Mouse (Mus musculus) heart, embryonic 13.5 days (tissue): ENCODE measurements around the gene Fryl. TPM values are rescaled to one million over a fixed set of nuclear protein-coding genes. Genes with fewer than 3 reads are reported as not detected.
"Not testable (repeated sequence)": the region's sequence is repeated elsewhere in the genome, so short reads cannot be mapped to it uniquely, and the experiment has no call there.

ENCODE experiments used
- ATAC-seq: fragments of 200-750 bp; cut with Nextera tagmentation; 2 replicates; pipeline ENCODE4 v1.8.0; 2017; ENCODE audit warnings: moderate TSS enrichment; ENCODE audit not compliant: insufficient number of reproducible peaks, low FRiP score, low TSS enrichment; ENCODE audit errors: extremely low read depth
- H3K27ac ChIP-seq: fragments of 300-500 bp; sonication (generic); replicated peaks from 2 replicates; pipeline ENCODE4 v1.5.1; 2015; ENCODE audit warnings: moderate library complexity, mild to moderate bottlenecking, inconsistent platforms
- H3K27me3 ChIP-seq: fragments of 300-500 bp; sonication (generic); replicated peaks from 2 replicates; pipeline ENCODE4 v1.6.1; 2015; ENCODE audit warnings: mild to moderate bottlenecking, inconsistent platforms
- H3K36me3 ChIP-seq: fragments of 300-500 bp; sonication (generic); 2 replicates; pipeline ENCODE4 v1.6.1; 2015; ENCODE audit warnings: mild to moderate bottlenecking, inconsistent platforms
- H3K4me1 ChIP-seq: fragments of 300-500 bp; sonication (generic); 2 replicates; pipeline ENCODE4 v1.6.1; 2015; ENCODE audit warnings: inconsistent platforms
- H3K4me2 ChIP-seq: fragments of 300-500 bp; sonication (generic); 2 replicates; pipeline ENCODE4 v1.6.1; 2015; ENCODE audit warnings: inconsistent platforms, mild to moderate bottlenecking, moderate library complexity
- H3K4me3 ChIP-seq: fragments of 300-500 bp; sonication (generic); 2 replicates; pipeline ENCODE4 v1.5.1; 2015; ENCODE audit warnings: moderate library complexity, mild to moderate bottlenecking, inconsistent platforms
- H3K9ac ChIP-seq: fragments of 300-500 bp; sonication (generic); 2 replicates; pipeline ENCODE4 v1.6.1; 2015; ENCODE audit warnings: inconsistent platforms, mild to moderate bottlenecking, moderate library complexity
- H3K9me3 ChIP-seq: fragments of 300-500 bp; sonication (generic); 2 replicates; pipeline ENCODE4 v1.6.1; 2016; ENCODE audit warnings: inconsistent platforms
- WGBS: fragments of 180-500 bp; shearing (Covaris S2); methylation state at CpG from one replicate; pipeline ENCODE4 v1.1.7; 2015; ENCODE audit warnings: mixed read lengths; 5-methylcytosine and 5-hydroxymethylcytosine counted together
- polyA plus RNA-seq: library from polyadenylated mRNA; unstranded; fragments of >200 nt; fragmentation: Nextera tagmentation; extraction: Ambion mirVana; gene quantifications from 2 replicates; pipeline ENCODE4 v1.2.1, GENCODE M21; 2015

Fryl gene
- polyA plus RNA-seq, 1 experiment from 2014 or later = 27.3 TPM

GRCm38 (mm10) chr5:73004046-73004445 is 252.4 kb downstream of the Fryl start:
- Histone ChIP-seq H3K4me3 (no peak overlapping the region), H3K36me3 (no peaks in the 10 kb centered on the region), H3K9ac (no peak overlapping the region), H3K9me3 (no peaks in the 10 kb centered on the region), H3K4me1 (peaks cover 7% of the 10 kb centered on the region), H3K27ac (no peak overlapping the region), H3K4me2 (no peak overlapping the region), H3K27me3 (peaks cover 46% of the 10 kb centered on the region)
- 85% methylated on average over 5 of the region's 5 CpGs for WGBS
- no peak for ATAC-seq

GRCm38 (mm10) chr5:72998546-72998945 is 257.9 kb downstream of the Fryl start:
- H3K9me3 ChIP-seq, H3K27ac ChIP-seq, H3K27me3 ChIP-seq, H3K4me2 ChIP-seq, ATAC-seq, H3K4me3 ChIP-seq, H3K36me3 ChIP-seq, H3K4me1 ChIP-seq, H3K9ac ChIP-seq: not testable (repeated sequence)
- 65% methylated on average over 1 of the region's 1 CpGs for WGBS

- WGBS = 30% methylated on average over 10 of the region's 10 CpGs
- Histone ChIP-seq H3K9ac (no peak overlapping the region), H3K4me1 (peaks cover 2% of the 10 kb centered on the region), H3K9me3 (no peaks in the 10 kb centered on the region), H3K27ac (no peak overlapping the region), H3K4me3 (no peak overlapping the region), H3K27me3 (no peaks in the 10 kb centered on the region), H3K4me2 (peak overlapping the region; percentile 9; the same call in 1 of the 2 replicates), H3K36me3 (no peaks in the 10 kb centered on the region)
- ATAC-seq = no peak
Observed at GRCm38 (mm10) chr5:72995379-72995778, 261.0 kb downstream of the Fryl start.

GRCm38 (mm10) chr5:72994928-72995327 is 261.5 kb downstream of the Fryl start:
- Histone ChIP-seq H3K4me2 (no peak overlapping the region), H3K36me3 (no peaks in the 10 kb centered on the region), H3K4me3 (no peak overlapping the region), H3K9me3 (no peaks in the 10 kb centered on the region), H3K27me3 (no peaks in the 10 kb centered on the region), H3K9ac (no peak overlapping the region), H3K4me1 (peaks cover 6% of the 10 kb centered on the region), H3K27ac (no peak overlapping the region)
- ATAC-seq = no peak
- WGBS = 71% methylated on average over 2 of the region's 2 CpGs

- no peaks in the 10 kb centered on the region for H3K27me3 ChIP-seq
- ATAC-seq = no peak
- WGBS = 71% methylated on average over 8 of the region's 8 CpGs
- H3K9ac ChIP-seq = no peak overlapping the region
- no peak overlapping the region for H3K4me3 ChIP-seq
- no peak overlapping the region for H3K27ac ChIP-seq
- peaks cover 9% of the 10 kb centered on the region for H3K4me1 ChIP-seq
- H3K4me2 ChIP-seq = no peak overlapping the region
- no peaks in the 10 kb centered on the region for H3K36me3 ChIP-seq
- H3K9me3 ChIP-seq = no peaks in the 10 kb centered on the region
Observed at GRCm38 (mm10) chr5:72994424-72994823, 262.0 kb downstream of the Fryl start.

GRCm38 (mm10) chr5:72992474-72992873 is 263.9 kb downstream of the Fryl start:
- H3K9ac ChIP-seq = no peak overlapping the region
- no peaks in the 10 kb centered on the region for H3K36me3 ChIP-seq
- H3K4me3 ChIP-seq = no peak overlapping the region
- no peak overlapping the region for H3K4me2 ChIP-seq
- 78% methylated on average over 1 of the region's 1 CpGs for WGBS
- no peak overlapping the region for H3K27ac ChIP-seq
- H3K4me1 ChIP-seq = peaks cover 9% of the 10 kb centered on the region
- no peaks in the 10 kb centered on the region for H3K9me3 ChIP-seq
- no peak for ATAC-seq
- H3K27me3 ChIP-seq = no peaks in the 10 kb centered on the region

- Histone ChIP-seq H3K4me3 (no peak overlapping the region), H3K4me1 (peaks cover 16% of the 10 kb centered on the region), H3K4me2 (no peak overlapping the region), H3K9ac (no peak overlapping the region), H3K27me3 (no peaks in the 10 kb centered on the region), H3K36me3 (no peaks in the 10 kb centered on the region), H3K27ac (no peak overlapping the region), H3K9me3 (no peaks in the 10 kb centered on the region)
- 70% methylated on average over 8 of the region's 8 CpGs for WGBS
- ATAC-seq = no peak
Observed at GRCm38 (mm10) chr5:72989756-72990155, 266.7 kb downstream of the Fryl start.

- Histone ChIP-seq H3K4me2 (no peak overlapping the region), H3K4me1 (peaks cover 16% of the 10 kb centered on the region), H3K4me3 (no peak overlapping the region), H3K27me3 (no peaks in the 10 kb centered on the region), H3K9ac (no peak overlapping the region), H3K27ac (no peak overlapping the region), H3K36me3 (no peaks in the 10 kb centered on the region), H3K9me3 (no peaks in the 10 kb centered on the region)
- 77% methylated on average over 7 of the region's 7 CpGs for WGBS
- no peak for ATAC-seq
Observed at GRCm38 (mm10) chr5:72987786-72988185, 268.6 kb downstream of the Fryl start.

- ATAC-seq = no peak
- no peak overlapping the region for H3K4me2 ChIP-seq
- H3K27ac ChIP-seq = no peak overlapping the region
- no peak overlapping the region for H3K9ac ChIP-seq
- H3K27me3 ChIP-seq = no peaks in the 10 kb centered on the region
- no peak overlapping the region for H3K4me3 ChIP-seq
- 4% methylated on average over 2 of the region's 2 CpGs for WGBS
- no peaks in the 10 kb centered on the region for H3K9me3 ChIP-seq
- H3K36me3 ChIP-seq = peaks cover 23% of the 10 kb centered on the region
- H3K4me1 ChIP-seq = peaks cover 7% of the 10 kb centered on the region
Observed at GRCm38 (mm10) chr5:72984091-72984490, 272.3 kb downstream of the Fryl start.

- Histone ChIP-seq H3K4me1 (peaks cover 11% of the 10 kb centered on the region), H3K9ac (no peak overlapping the region), H3K36me3 (peaks cover 81% of the 10 kb centered on the region), H3K9me3 (no peaks in the 10 kb centered on the region), H3K27me3 (no peaks in the 10 kb centered on the region), H3K27ac (no peak overlapping the region), H3K4me3 (no peak overlapping the region), H3K4me2 (no peak overlapping the region)
- ATAC-seq = no peak
- WGBS = 84% methylated on average over 4 of the region's 4 CpGs
Observed at GRCm38 (mm10) chr5:72976539-72976938, 279.9 kb downstream of the Fryl start.

- no peak for ATAC-seq
- H3K4me2 ChIP-seq = no peak overlapping the region
- H3K4me3 ChIP-seq = no peak overlapping the region
- H3K9me3 ChIP-seq = no peaks in the 10 kb centered on the region
- H3K4me1 ChIP-seq = peaks cover 11% of the 10 kb centered on the region
- WGBS = 84% methylated on average over 6 of the region's 6 CpGs
- no peak overlapping the region for H3K9ac ChIP-seq
- no peak overlapping the region for H3K27ac ChIP-seq
- no peaks in the 10 kb centered on the region for H3K27me3 ChIP-seq
- peaks cover 80% of the 10 kb centered on the region for H3K36me3 ChIP-seq
Observed at GRCm38 (mm10) chr5:72975996-72976395, 280.4 kb downstream of the Fryl start.

- Histone ChIP-seq H3K27ac (no peak within 1 kb of the TSS), H3K4me2 (no peak within 1 kb of the TSS), H3K4me1 (peaks cover 11% of the 10 kb centered on the region), H3K27me3 (no peaks in the 10 kb centered on the region), H3K36me3 (peaks cover 81% of the 10 kb centered on the region), H3K9me3 (no peaks in the 10 kb centered on the region), H3K4me3 (no peak within 1 kb of the TSS), H3K9ac (no peak within 1 kb of the TSS)
- ATAC-seq = no peak
- WGBS = 95% methylated on average over 7 of the region's 7 CpGs
Observed at GRCm38 (mm10) chr5:72974602-72975001, 281.8 kb downstream of the Fryl start, which contains the start of gene Gm10135. TSS of gene Gm10135 (minus strand) at chr5:72974702.
